Mouse (Mus musculus): ENCODE data around the gene Add3. TPM values are rescaled to one million over a fixed set of nuclear protein-coding genes. Genes with fewer than 3 reads are reported as not detected.
A peak's percentile ranks its signal among the peaks of the same experiment; 100 is the strongest.

The Add3 gene
- polyA plus RNA-seq, 1 experiment from 2014 or later: 27.1 TPM

- Histone ChIP-seq H3K27me3 (peaks cover 28% of the 10 kb centered on the region), H3K9ac (replicated peaks) (no peak overlapping the region), H3K36me3 (no peaks in the 10 kb centered on the region), H3K4me1 (replicated peaks) (peaks cover 18% of the 10 kb centered on the region), H3K27ac (no peak overlapping the region), H3K9me3 (no peaks in the 10 kb centered on the region), H3K4me2 (replicated peaks) (no peak overlapping the region), H3K4me3 (replicated peaks) (no peak overlapping the region)
- WGBS: 71% methylated on average over 13 of the region's 13 CpGs
- no peak for ATAC-seq
Measured at GRCm38 (mm10) chr19:53136336-53137090, 3.7 kb upstream of the Add3 start.

GRCm38 (mm10) chr19:53137116-53137670 lies 3.0 kb upstream of the Add3 start:
- whole genome bisulfite sequencing: 55% methylated on average over 4 of the region's 4 CpGs

GRCm38 (mm10) chr19:53140804-53141250 lies 584 bp downstream of the Add3 start:
- H3K4me1 ChIP-seq (replicated peaks): peaks cover 37% of the 10 kb centered on the region
- H3K9ac ChIP-seq (replicated peaks): peak overlapping the region; percentile 59
- peak overlapping the region; percentile 97 for H3K4me2 ChIP-seq (replicated peaks)
- no peak for ATAC-seq
- no peak overlapping the region for H3K27ac ChIP-seq
- peaks cover 21% of the 10 kb centered on the region for H3K27me3 ChIP-seq
- 10% methylated on average over 6 of the region's 6 CpGs for WGBS
- H3K4me3 ChIP-seq (replicated peaks): peak overlapping the region; percentile 90
- no peaks in the 10 kb centered on the region for H3K36me3 ChIP-seq
- H3K9me3 ChIP-seq: no peaks in the 10 kb centered on the region

More at GRCm38 (mm10) chr19:53137116-53137670, 3.0 kb upstream of the Add3 start:
- Histone ChIP-seq H3K9ac (replicated peaks) (no peak overlapping the region), H3K4me1 (replicated peaks) (peaks cover 23% of the 10 kb centered on the region), H3K4me2 (replicated peaks) (no peak overlapping the region), H3K27ac (no peak overlapping the region), H3K36me3 (no peaks in the 10 kb centered on the region), H3K27me3 (peaks cover 27% of the 10 kb centered on the region), H3K9me3 (no peaks in the 10 kb centered on the region), H3K4me3 (replicated peaks) (no peak overlapping the region)
- ATAC-seq: no peak

GRCm38 (mm10) chr19:53141251-53142072 lies 1.2 kb downstream of the Add3 start:
- 2% methylated on average over 23 of the region's 23 CpGs for WGBS
- Histone ChIP-seq H3K9ac (replicated peaks) (peak overlapping the region; percentile 49; the same call in 1 of the 2 replicates), H3K4me1 (replicated peaks) (peaks cover 37% of the 10 kb centered on the region), H3K27me3 (peaks cover 21% of the 10 kb centered on the region), H3K27ac (peak overlapping the region; percentile 25; the same call in 1 of the 2 replicates), H3K4me3 (replicated peaks) (peak overlapping the region; percentile 90), H3K9me3 (no peaks in the 10 kb centered on the region), H3K4me2 (replicated peaks) (peak overlapping the region; percentile 97), H3K36me3 (no peaks in the 10 kb centered on the region)
- ATAC-seq: peak; percentile 47

- peak overlapping the region; percentile 90 for H3K4me3 ChIP-seq (replicated peaks)
- H3K36me3 ChIP-seq: no peaks in the 10 kb centered on the region
- peak overlapping the region; percentile 58; the same call in 1 of the 2 replicates for H3K27ac ChIP-seq
- peaks cover 37% of the 10 kb centered on the region for H3K4me1 ChIP-seq (replicated peaks)
- under 1% methylated on average over 84 of the region's 84 CpGs for WGBS
- H3K4me2 ChIP-seq (replicated peaks): peak overlapping the region; percentile 97
- peaks cover 21% of the 10 kb centered on the region for H3K27me3 ChIP-seq
- peak; percentile 93 for ATAC-seq
- peak overlapping the region; percentile 86 for H3K9ac ChIP-seq (replicated peaks)
- H3K9me3 ChIP-seq: no peaks in the 10 kb centered on the region
Measured at GRCm38 (mm10) chr19:53142190-53143107, 2.2 kb downstream of the Add3 start.

GRCm38 (mm10) chr19:53143108-53143971 lies 3.1 kb downstream of the Add3 start:
- peaks cover 20% of the 10 kb centered on the region for H3K27me3 ChIP-seq
- WGBS: under 1% methylated on average over 48 of the region's 48 CpGs
- H3K4me1 ChIP-seq (replicated peaks): peaks cover 37% of the 10 kb centered on the region
- peak; percentile 55; the same call in 1 of the 2 replicates for ATAC-seq
- peak overlapping the region; percentile 90 for H3K4me3 ChIP-seq (replicated peaks)
- H3K9me3 ChIP-seq: no peaks in the 10 kb centered on the region
- H3K36me3 ChIP-seq: no peaks in the 10 kb centered on the region
- peak overlapping the region; percentile 86 for H3K9ac ChIP-seq (replicated peaks)
- peak overlapping the region; percentile 58; the same call in 1 of the 2 replicates for H3K27ac ChIP-seq
- H3K4me2 ChIP-seq (replicated peaks): peak overlapping the region; percentile 97

- H3K27me3 ChIP-seq: peaks cover 11% of the 10 kb centered on the region
- H3K4me1 ChIP-seq (replicated peaks): peaks cover 41% of the 10 kb centered on the region
- H3K4me3 ChIP-seq (replicated peaks): no peak overlapping the region
- H3K9me3 ChIP-seq: no peaks in the 10 kb centered on the region
- no peak overlapping the region for H3K27ac ChIP-seq
- 35% methylated on average over 2 of the region's 2 CpGs for WGBS
- H3K36me3 ChIP-seq: no peaks in the 10 kb centered on the region
- no peak overlapping the region for H3K9ac ChIP-seq (replicated peaks)
- no peak for ATAC-seq
- no peak overlapping the region for H3K4me2 ChIP-seq (replicated peaks)
Measured at GRCm38 (mm10) chr19:53145075-53145474, 4.8 kb downstream of the Add3 start.

GRCm38 (mm10) chr19:53149381-53149780 lies 9.1 kb downstream of the Add3 start:
- Histone ChIP-seq H3K9me3 (no peaks in the 10 kb centered on the region), H3K36me3 (no peaks in the 10 kb centered on the region), H3K9ac (replicated peaks) (no peak overlapping the region), H3K4me1 (replicated peaks) (peaks cover 10% of the 10 kb centered on the region), H3K4me2 (replicated peaks) (no peak overlapping the region), H3K27ac (no peak overlapping the region), H3K27me3 (no peaks in the 10 kb centered on the region), H3K4me3 (replicated peaks) (no peak overlapping the region)
- ATAC-seq: no peak
- WGBS: 13% methylated on average over 3 of the region's 3 CpGs

- no peak overlapping the region for H3K27ac ChIP-seq
- no peaks in the 10 kb centered on the region for H3K27me3 ChIP-seq
- ATAC-seq: no peak
- H3K4me1 ChIP-seq (replicated peaks): 0 out of 2 replicates have a peak, but pooled peaks cover 3% of the 10 kb centered on the region
- H3K4me2 ChIP-seq (replicated peaks): no peak overlapping the region
- no peak overlapping the region for H3K9ac ChIP-seq (replicated peaks)
- no peaks in the 10 kb centered on the region for H3K9me3 ChIP-seq
- no peak overlapping the region for H3K4me3 ChIP-seq (replicated peaks)
- H3K36me3 ChIP-seq: no peaks in the 10 kb centered on the region
- WGBS: 88% methylated on average over 4 of the region's 4 CpGs
Measured at GRCm38 (mm10) chr19:53152451-53152850, 12.2 kb downstream of the Add3 start.

- 86% methylated on average over 4 of the region's 4 CpGs for WGBS
- no peak overlapping the region for H3K4me2 ChIP-seq (replicated peaks)
- no peaks in the 10 kb centered on the region for H3K36me3 ChIP-seq
- ATAC-seq: no peak
- no peak overlapping the region for H3K27ac ChIP-seq
- no peak overlapping the region for H3K4me3 ChIP-seq (replicated peaks)
- H3K9me3 ChIP-seq: no peaks in the 10 kb centered on the region
- H3K9ac ChIP-seq (replicated peaks): no peak overlapping the region
- 0 out of 2 replicates have a peak, but pooled peaks cover 3% of the 10 kb centered on the region for H3K4me1 ChIP-seq (replicated peaks)
- H3K27me3 ChIP-seq: no peaks in the 10 kb centered on the region
Measured at GRCm38 (mm10) chr19:53153096-53153495, 12.9 kb downstream of the Add3 start.

Data from midbrain, embryonic 13.5 days (tissue).